Mouse (Mus musculus): ENCODE data around the gene Ep400. TPM values are rescaled to one million over a fixed set of nuclear protein-coding genes. Genes with fewer than 3 reads are reported as not detected.

Ep400 gene
- polyA plus RNA-seq, 1 experiment: 85.2 TPM

DNA sequence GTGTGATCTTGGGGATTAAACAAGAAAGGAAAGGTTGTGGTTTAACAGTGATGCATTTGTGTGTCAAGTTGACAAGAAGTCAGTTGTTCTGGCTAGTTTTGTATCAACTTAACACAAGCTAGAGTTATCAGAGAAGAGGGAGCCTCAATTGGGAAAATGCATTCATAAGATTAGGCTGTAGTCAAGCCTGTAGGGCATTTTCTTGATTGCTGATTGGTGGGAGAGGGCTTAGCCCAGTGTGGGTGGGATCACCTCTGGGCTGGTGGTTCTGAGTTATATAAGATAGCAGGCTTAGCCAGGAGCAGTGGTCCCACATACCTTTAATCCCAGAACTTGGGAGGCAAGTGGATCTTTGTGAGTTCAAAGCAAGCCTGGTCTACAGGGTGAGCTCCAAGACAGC, 124.1 kb downstream of the Ep400 start:
- H3K4me3 ChIP-seq (ENCODE audit: extremely low read depth, insufficient read depth, insufficient read length): no peak overlapping the region
- H3K27ac ChIP-seq (ENCODE audit: insufficient read depth, low read length): no peak overlapping the region
- DNase-seq (ENCODE audit: low read depth in 1 of 2, low spot score in 2 of 2): no peak
- H3K36me3 ChIP-seq (ENCODE audit: control insufficient read depth, insufficient read depth, low read length): peaks cover 28% of the 10 kb centered on the region
- H3K27me3 ChIP-seq (ENCODE audit: control insufficient read depth, insufficient read depth, low read length): no peaks in the 10 kb centered on the region
- H3K4me1 ChIP-seq (ENCODE audit: control insufficient read depth, insufficient read depth, insufficient read length): no peaks in the 10 kb centered on the region
- TF ChIP-seq CTCF (IDR thresholded peaks at IDR 0.05; ENCODE audit: extremely low read depth, insufficient read depth, insufficient read length, insufficient replicate concordance) (no peak), POLR2A (IDR thresholded peaks at IDR 0.05; ENCODE audit: low read depth, low read length) (no peak)

- H3K36me3 ChIP-seq (ENCODE audit: control insufficient read depth, insufficient read depth, low read length): no peaks in the 10 kb centered on the region
- TF ChIP-seq POLR2A (IDR thresholded peaks at IDR 0.05; ENCODE audit: low read depth, low read length) (no peak), CTCF (IDR thresholded peaks at IDR 0.05; ENCODE audit: extremely low read depth, insufficient read depth, insufficient read length, insufficient replicate concordance) (peak; percentile 47; the same call in 1 of the 2 replicates)
- H3K27me3 ChIP-seq (ENCODE audit: control insufficient read depth, insufficient read depth, low read length): no peaks in the 10 kb centered on the region
- peak overlapping the region; percentile 8; the same call in 1 of the 2 replicates for H3K4me3 ChIP-seq (ENCODE audit: extremely low read depth, insufficient read depth, insufficient read length)
- peak; percentile 66 to 74 for DNase-seq (ENCODE audit: low read depth in 1 of 2, low spot score in 2 of 2)
- WGBS: 16% methylated on average over 12 of the region's 12 CpGs
- no peak overlapping the region for H3K27ac ChIP-seq (ENCODE audit: insufficient read depth, low read length)
- H3K4me1 ChIP-seq (ENCODE audit: control insufficient read depth, insufficient read depth, insufficient read length): no peaks in the 10 kb centered on the region
These were observed 131.1 kb downstream of the Ep400 start for GRCm38 (mm10) chr5:110639459-110639858.

DNA sequence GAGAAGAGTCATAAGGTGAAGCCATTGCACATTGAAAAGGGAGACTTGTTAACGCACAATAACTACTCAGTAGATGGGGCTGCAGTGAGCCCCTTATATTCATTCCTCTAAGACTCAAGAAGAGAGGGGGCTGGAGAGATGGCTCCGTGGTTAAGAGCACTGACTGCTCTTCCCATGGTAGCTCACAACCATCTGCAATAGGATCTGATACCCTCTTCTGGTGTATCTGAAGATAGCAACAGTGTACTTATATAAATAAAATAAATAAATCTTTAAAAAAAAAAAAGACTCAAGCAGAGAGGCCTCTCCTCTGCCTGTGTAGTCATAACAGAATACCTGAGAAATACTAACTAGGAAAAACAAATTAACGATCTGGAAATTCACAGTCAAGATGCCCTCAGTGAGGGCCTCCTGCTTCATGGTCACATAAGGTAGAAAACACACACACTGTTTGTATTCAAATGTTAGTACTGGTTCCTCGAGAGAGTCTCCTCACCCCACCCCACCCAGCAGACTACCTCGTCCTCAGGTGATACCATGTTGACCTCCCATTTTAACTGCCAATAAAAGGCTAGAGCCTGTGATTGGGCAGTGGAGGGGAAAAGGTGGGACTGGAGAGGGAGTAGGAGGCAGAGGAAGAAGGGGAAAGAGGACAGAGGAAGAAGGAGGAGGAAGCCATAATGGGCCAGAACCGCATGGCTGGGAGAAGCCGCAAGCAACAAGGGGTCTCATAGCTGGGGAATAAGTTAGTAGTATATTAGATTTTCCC, 132.0 kb downstream of the Ep400 start:
- Histone ChIP-seq H3K36me3 (ENCODE audit: control insufficient read depth, insufficient read depth, low read length) (no peaks in the 10 kb centered on the region), H3K4me3 (ENCODE audit: extremely low read depth, insufficient read depth, insufficient read length) (no peak overlapping the region), H3K27me3 (ENCODE audit: control insufficient read depth, insufficient read depth, low read length) (no peaks in the 10 kb centered on the region), H3K4me1 (ENCODE audit: control insufficient read depth, insufficient read depth, insufficient read length) (no peaks in the 10 kb centered on the region), H3K27ac (ENCODE audit: insufficient read depth, low read length) (no peak overlapping the region)
- WGBS: 80% methylated on average over 7 of the region's 7 CpGs
- TF ChIP-seq POLR2A (IDR thresholded peaks at IDR 0.05; ENCODE audit: low read depth, low read length) (no peak), CTCF (IDR thresholded peaks at IDR 0.05; ENCODE audit: extremely low read depth, insufficient read depth, insufficient read length, insufficient replicate concordance) (no peak)
- no peak for DNase-seq (ENCODE audit: low read depth in 1 of 2, low spot score in 2 of 2)

DNA sequence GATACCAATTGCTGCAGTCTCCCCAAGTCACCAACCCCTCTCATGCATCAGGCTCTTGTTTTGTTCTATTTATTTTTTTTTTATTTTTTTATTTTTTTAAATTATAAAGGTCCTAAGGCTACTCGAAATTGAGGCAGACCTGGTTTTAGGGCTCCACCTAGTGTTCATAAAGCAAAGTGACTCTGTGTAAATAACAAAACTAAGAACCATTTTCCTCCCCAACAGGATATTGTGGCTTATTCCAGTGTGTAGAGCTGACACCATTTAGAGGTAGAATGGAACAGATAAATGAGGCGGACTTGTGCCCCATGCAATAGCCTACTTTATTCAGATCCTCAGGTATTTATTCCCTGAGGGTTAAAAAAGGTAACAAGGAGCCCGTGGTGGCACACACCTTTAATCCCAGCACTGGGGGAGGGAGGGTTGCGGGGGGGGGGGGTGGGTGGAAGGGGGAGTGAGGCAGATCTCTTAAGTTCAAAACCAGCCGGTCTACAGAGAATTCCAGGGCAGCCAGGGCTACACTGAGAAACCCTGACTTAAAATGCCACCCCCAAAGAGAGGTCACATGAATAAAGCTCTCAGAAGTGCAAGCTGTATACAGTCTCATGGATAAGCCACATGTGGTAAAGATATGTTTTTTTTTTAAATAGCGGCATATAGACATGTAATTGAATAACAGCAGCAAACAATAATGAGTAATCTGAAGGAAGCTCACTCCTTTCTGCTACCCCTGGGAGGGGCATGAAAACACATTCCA, 134.4 kb downstream of the Ep400 start:
- TF ChIP-seq POLR2A (IDR thresholded peaks at IDR 0.05; ENCODE audit: low read depth, low read length) (no peak), CTCF (IDR thresholded peaks at IDR 0.05; ENCODE audit: extremely low read depth, insufficient read depth, insufficient read length, insufficient replicate concordance) (no peak)
- H3K4me1 ChIP-seq (ENCODE audit: control insufficient read depth, insufficient read depth, insufficient read length): no peaks in the 10 kb centered on the region
- no peaks in the 10 kb centered on the region for H3K27me3 ChIP-seq (ENCODE audit: control insufficient read depth, insufficient read depth, low read length)
- 33% methylated on average over 6 of the region's 6 CpGs for WGBS
- H3K27ac ChIP-seq (ENCODE audit: insufficient read depth, low read length): no peak overlapping the region
- no peak overlapping the region for H3K4me3 ChIP-seq (ENCODE audit: extremely low read depth, insufficient read depth, insufficient read length)
- peak in 1 of 2 experiments; percentile 37 for DNase-seq (ENCODE audit: low read depth in 1 of 2, low spot score in 2 of 2)
- H3K36me3 ChIP-seq (ENCODE audit: control insufficient read depth, insufficient read depth, low read length): no peaks in the 10 kb centered on the region

- Histone ChIP-seq H3K36me3 (ENCODE audit: control insufficient read depth, insufficient read depth, low read length) (no peaks in the 10 kb centered on the region), H3K27me3 (ENCODE audit: control insufficient read depth, insufficient read depth, low read length) (no peaks in the 10 kb centered on the region), H3K4me3 (ENCODE audit: extremely low read depth, insufficient read depth, insufficient read length) (no peak overlapping the region), H3K27ac (ENCODE audit: insufficient read depth, low read length) (no peak overlapping the region), H3K4me1 (ENCODE audit: control insufficient read depth, insufficient read depth, insufficient read length) (no peaks in the 10 kb centered on the region)
- 75% methylated on average over 2 of the region's 2 CpGs for WGBS
- TF ChIP-seq CTCF (IDR thresholded peaks at IDR 0.05; ENCODE audit: extremely low read depth, insufficient read depth, insufficient read length, insufficient replicate concordance) (no peak), POLR2A (IDR thresholded peaks at IDR 0.05; ENCODE audit: low read depth, low read length) (no peak)
- no peak for DNase-seq (ENCODE audit: low read depth in 1 of 2, low spot score in 2 of 2)
These were observed 140.9 kb downstream of the Ep400 start for GRCm38 (mm10) chr5:110629525-110630120.

DNA sequence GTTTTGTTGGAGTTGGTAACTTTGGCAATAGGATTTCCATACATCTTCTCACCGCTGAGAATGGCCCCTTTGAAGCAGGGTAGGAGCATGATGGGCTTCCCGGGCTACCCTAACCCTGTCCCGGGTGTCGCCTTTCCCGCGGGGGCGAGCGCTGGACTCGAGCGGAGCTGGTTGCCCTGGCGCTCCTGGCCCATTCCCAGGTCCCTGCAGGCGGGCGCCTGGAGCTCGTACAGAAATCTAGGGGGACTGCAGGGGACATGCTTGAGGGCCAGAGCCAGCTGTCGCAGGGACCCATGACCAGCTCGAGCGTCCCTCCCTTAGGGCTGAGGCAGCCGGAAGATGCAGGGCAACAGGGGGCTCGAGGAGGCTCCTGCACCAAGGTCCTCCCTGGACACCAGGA, 142.4 kb downstream of the Ep400 start:
- H3K4me1 ChIP-seq (ENCODE audit: control insufficient read depth, insufficient read depth, insufficient read length): no peaks in the 10 kb centered on the region
- no peak for TF ChIP-seq POLR2A (IDR thresholded peaks at IDR 0.05; ENCODE audit: low read depth, low read length)
- TF ChIP-seq CTCF (IDR thresholded peaks at IDR 0.05; ENCODE audit: extremely low read depth, insufficient read depth, insufficient read length, insufficient replicate concordance): no peak
- no peak for DNase-seq (ENCODE audit: low read depth in 1 of 2, low spot score in 2 of 2)
- H3K36me3 ChIP-seq (ENCODE audit: control insufficient read depth, insufficient read depth, low read length): no peaks in the 10 kb centered on the region
- no peaks in the 10 kb centered on the region for H3K27me3 ChIP-seq (ENCODE audit: control insufficient read depth, insufficient read depth, low read length)
- no peak overlapping the region for H3K4me3 ChIP-seq (ENCODE audit: extremely low read depth, insufficient read depth, insufficient read length)
- no peak overlapping the region for H3K27ac ChIP-seq (ENCODE audit: insufficient read depth, low read length)
- 47% methylated on average over 19 of the region's 19 CpGs for WGBS
